Mouse (Mus musculus): ENCODE measurements around the gene Pip5k1b. TPM values are rescaled to one million over a fixed set of nuclear protein-coding genes. Genes with fewer than 3 reads are reported as not detected.
A peak's percentile ranks its signal among the peaks of the same experiment; 100 is the strongest.

The Pip5k1b gene
- total RNA-seq, 2 experiments from 2014 or later, result 28.9 to 29.9 TPM

DNA sequence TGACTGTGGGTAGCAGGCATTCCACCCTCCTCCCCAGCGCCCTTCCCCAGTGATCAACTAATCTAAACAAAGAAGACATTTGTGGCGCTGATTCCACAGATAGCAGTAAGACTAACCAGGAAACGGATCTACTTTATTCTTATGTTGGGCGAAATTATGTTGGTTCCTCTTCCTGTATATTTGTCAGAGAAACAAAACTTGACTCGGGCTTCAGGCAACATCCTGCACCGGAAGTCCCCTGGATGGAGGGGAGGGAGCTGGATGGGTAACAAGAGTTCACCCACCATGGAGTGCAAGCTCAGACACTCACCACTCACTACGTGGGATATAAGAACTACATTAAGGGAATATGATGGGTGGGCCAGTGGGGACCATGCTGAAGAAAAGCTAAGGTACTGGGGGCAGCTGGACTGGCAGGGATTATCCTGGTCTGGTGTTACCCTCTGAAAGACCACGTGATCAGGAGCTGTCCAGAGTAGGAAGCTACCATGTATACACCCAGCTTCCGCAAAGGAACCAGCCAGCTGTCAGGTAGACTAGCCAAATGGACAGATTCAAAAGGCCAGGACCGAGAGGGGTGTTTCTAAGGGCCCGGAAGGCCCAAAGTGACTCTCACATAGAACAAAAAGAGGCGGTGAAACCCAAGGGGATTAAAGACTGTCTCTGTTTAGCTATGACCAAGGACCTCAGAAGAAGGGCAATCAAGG is 219.1 kb downstream of the Pip5k1b start:
- intact Hi-C loops (cut with DNase I), result no loop called here
- H3K27ac ChIP-seq, result no peak overlapping the region
- H3K4me3 ChIP-seq, result no peak overlapping the region
- DNase-seq (ENCODE audit: extremely low spot score in 1 of 2, low spot score in 2 of 2), result no peak
- TF ChIP-seq CTCF (IDR thresholded peaks at IDR 0.05), result no peak

DNA sequence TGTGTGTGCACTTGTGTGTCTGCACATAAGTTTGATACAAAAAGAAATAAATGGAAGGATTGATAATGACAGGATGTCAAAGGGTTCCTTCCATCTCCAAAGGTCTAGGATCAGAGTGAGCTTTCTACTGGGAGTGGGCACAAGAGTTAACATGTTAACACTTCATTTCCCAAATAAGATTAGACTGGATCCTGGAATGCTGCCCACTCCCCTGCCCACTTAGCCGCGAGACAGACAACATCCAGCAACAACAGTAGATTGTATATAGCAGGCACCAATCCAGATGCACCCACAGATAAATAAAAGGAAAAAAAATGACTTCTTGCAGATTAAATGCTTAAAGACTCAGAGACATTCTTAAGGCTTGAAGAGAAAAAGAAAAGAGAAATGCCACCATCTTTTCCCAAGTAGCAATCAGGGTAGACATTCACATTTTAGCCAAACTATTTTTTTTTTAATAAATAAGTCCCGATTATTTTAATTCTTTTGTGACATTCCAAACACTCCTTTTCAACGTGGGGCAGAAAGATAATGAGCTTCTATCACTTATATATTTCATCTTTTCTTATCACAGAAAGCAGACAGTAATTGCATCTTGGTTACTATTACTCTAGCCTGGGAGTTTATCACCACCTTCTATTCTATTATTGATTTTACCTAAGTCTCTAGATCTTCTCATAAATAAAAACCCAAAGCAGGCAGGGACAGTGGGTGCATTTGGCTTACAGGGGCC is 219.9 kb downstream of the Pip5k1b start:
- H3K27ac ChIP-seq, result no peak overlapping the region
- no peak overlapping the region for H3K4me3 ChIP-seq
- intact Hi-C loops (cut with DNase I), result no loop called here
- no peak for TF ChIP-seq CTCF (IDR thresholded peaks at IDR 0.05)
- DNase-seq (ENCODE audit: extremely low spot score in 1 of 2, low spot score in 2 of 2), result no peak

DNA sequence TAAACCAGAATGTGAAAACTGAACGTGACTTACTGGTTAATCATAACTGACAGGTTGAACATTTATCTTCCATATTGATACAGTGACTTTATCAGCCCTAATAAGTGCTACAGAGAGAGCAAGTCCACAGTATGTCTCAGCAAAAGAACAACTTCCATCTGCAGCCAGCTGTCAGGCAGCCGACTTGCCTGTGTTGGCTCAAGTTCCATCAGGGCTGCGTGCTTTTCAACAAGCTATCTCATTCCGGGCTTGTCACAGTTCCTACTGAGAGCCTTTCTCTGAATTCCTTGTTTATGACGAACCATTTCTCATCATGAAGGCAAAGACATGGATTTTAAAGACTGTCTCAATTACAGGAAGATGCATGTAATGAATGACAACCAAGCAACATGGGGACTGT is 222.7 kb downstream of the Pip5k1b start:
- no peak for DNase-seq (ENCODE audit: extremely low spot score in 1 of 2, low spot score in 2 of 2)
- Histone ChIP-seq H3K27ac (no peak overlapping the region), H3K4me3 (no peak overlapping the region)
- intact Hi-C loops (cut with DNase I), result no loop called here
- TF ChIP-seq CTCF (IDR thresholded peaks at IDR 0.05), result no peak

DNA sequence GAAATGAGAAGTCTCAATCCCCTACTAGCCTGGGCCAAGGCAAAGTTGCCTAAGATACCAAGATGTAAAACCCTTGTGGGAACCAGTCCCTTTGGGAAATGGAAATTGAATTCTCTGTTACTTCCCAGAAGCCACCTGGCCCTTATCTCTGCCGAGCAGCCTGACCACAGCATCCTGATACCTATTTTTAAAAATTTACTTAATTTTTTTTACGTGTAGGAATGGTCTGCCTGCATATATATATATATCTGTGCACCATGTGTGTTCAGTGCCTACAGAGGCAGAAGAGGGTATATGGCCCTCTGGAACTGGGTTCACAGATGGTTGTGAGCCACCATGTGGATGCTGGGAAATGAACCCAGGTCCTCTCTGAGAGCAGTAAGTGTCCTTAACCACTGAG is 224.4 kb downstream of the Pip5k1b start:
- DNase-seq (ENCODE audit: extremely low spot score in 1 of 2, low spot score in 2 of 2), result no peak
- Histone ChIP-seq H3K27ac (no peak overlapping the region), H3K4me3 (no peak overlapping the region)
- intact Hi-C loops (cut with DNase I), result no loop called here
- no peak for TF ChIP-seq CTCF (IDR thresholded peaks at IDR 0.05)

DNA sequence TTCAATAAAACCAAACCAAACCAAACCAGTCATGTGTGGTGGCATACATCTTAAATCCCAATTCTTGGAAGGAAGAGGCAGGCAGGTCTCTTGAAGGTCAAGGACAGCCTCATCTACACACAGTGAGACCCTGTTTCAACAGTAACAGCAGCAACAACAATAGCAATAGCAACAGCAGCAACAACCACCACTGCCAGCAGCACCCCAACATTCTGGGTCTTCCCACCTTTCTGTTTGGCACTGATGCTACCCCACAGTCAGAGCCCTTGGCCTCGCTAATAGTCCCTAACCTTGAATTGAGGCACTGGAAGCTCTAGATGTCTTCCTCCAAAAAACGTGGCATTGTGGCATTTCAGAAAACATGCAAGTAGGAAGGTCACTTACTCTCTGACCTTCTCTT is 225.3 kb downstream of the Pip5k1b start:
- H3K27ac ChIP-seq, result no peak overlapping the region
- no peak for DNase-seq (ENCODE audit: extremely low spot score in 1 of 2, low spot score in 2 of 2)
- no peak for TF ChIP-seq CTCF (IDR thresholded peaks at IDR 0.05)
- H3K4me3 ChIP-seq, result no peak overlapping the region
- intact Hi-C loops (cut with DNase I), result no loop called here

DNA sequence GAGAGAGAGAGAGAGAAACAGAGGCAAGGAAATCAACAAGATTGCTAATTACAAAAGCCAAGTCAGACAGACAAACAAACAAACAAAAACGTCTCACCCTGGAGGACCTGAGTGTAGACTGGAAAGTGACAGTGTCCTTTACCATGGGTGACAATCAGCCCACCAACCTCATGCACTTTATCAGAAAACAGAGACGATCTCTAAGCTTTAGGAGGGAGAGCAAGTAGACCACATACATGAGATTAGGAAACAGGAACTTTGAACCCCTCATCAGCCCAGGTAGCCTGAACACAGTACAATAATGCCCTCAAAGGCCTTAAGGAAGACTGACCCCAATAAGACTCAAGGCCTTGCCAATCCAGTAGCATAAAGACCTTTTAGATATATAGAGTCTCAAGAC is 227.8 kb downstream of the Pip5k1b start:
- DNase-seq (ENCODE audit: extremely low spot score in 1 of 2, low spot score in 2 of 2), result no peak
- TF ChIP-seq CTCF (IDR thresholded peaks at IDR 0.05), result no peak
- Histone ChIP-seq H3K27ac (no peak overlapping the region), H3K4me3 (no peak overlapping the region)
- intact Hi-C loops (cut with DNase I), result no loop called here

DNA sequence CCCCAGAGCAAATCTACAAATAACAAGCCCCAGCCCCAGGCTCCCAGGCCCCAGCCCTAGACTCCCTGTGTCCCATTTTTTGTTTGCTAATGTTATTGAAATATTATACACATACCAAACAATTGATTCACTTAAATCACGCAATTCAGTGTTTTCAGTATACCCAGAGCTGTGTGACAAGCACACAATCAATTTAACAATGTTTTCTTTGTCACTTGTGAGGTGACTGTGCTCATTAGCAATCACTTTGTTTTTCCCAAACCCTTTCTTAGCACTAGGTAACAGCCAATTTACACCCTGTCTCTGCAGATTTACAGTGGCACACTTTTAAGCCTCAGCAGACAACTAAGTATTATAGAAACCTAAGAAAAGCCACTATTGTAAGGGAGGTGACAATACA is 228.7 kb downstream of the Pip5k1b start:
- TF ChIP-seq CTCF (IDR thresholded peaks at IDR 0.05), result no peak
- no peak for DNase-seq (ENCODE audit: extremely low spot score in 1 of 2, low spot score in 2 of 2)
- no peak overlapping the region for H3K4me3 ChIP-seq
- intact Hi-C loops (cut with DNase I), result loop anchor here (1.0 kb wide), 1 partner anchor 89 kb away; no protein-coding TSS in a partner anchor
- no peak overlapping the region for H3K27ac ChIP-seq

DNA sequence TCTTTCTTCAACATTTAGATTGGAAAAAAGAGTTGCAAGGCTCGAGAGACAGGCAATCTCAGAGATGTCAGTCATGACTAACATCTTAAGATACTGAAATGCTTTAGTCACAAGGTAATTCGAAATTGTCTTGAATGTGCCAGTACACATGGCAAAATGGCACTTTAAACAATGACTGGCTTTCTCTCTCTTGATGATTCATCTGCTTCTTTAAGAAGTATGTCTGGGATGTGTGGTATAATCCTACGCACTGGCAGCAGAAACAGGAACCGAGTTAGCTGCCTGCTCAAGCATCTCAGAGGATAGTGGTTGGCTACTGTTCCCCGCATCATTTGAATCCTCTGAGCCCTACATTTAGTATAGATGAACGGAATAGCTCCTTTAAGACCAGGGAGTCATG is 230.0 kb downstream of the Pip5k1b start:
- H3K4me3 ChIP-seq, result no peak overlapping the region
- TF ChIP-seq CTCF (IDR thresholded peaks at IDR 0.05), result no peak
- DNase-seq (ENCODE audit: extremely low spot score in 1 of 2, low spot score in 2 of 2), result no peak
- peak overlapping the region; percentile 44; the same call in 1 of the 2 replicates for H3K27ac ChIP-seq
- intact Hi-C loops (cut with DNase I), result loop anchor here (1.0 kb wide), 1 partner anchor 91 kb away; no protein-coding TSS in a partner anchor

DNA sequence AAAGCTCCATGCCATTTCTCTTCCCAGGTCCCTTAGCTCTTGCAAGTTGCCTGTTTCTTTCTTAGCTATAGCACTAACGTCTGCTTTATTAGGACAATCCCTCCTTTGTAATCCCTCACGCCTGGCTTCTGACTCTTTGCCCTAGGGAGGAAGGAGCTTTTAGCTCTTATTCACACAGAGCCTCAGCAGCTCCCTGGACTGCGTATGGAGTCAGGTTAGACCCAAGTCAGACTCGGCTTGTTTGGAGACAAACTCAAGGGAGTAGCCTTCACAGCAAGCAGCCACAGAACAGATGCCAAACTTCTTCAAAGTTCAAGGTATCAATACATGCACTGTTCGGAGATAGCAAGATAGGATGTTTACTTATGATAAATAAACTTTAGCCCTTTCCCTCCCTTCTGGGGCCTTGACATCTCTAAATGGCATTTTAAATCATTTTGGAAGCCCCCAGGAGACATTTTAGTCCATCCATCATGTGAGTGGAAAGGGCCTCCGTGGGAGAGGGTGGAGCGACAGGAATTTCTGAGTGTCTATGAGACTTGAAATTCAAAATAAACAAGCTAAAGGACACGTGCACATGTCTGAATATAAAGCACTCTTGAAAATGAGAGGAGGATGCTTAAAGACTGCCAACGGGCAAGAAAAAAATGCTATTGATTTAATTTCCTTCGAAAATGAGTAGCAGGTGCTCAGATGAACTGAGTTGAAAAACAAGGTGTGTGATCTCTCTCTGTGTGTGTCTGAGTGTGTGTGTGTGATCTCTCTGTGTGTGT is 231.6 kb downstream of the Pip5k1b start:
- no peak for TF ChIP-seq CTCF (IDR thresholded peaks at IDR 0.05)
- Histone ChIP-seq H3K4me3 (no peak overlapping the region), H3K27ac (no peak overlapping the region)
- intact Hi-C loops (cut with DNase I), result no loop called here
- DNase-seq (ENCODE audit: extremely low spot score in 1 of 2, low spot score in 2 of 2), result no peak

DNA sequence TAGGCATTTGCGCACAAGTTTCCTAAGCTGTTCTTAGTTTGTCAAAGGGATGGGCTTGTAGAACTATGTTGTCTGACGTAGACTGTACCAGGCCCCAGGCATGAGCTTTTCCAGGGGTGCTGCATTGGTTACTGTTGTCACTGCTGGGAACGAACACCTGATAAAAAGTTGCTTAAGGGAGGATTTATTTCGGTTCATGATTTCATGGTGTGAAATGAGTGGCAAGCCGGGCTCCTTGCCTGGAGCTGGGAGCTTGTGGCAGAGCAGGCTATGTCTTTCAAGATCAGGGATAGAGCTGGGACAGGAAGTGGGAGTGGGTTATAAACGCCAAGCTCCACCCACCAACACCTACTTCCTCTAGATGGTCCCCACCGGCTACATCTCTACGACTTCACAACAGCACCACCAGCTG is 233.8 kb downstream of the Pip5k1b start:
- Histone ChIP-seq H3K4me3 (no peak overlapping the region), H3K27ac (no peak overlapping the region)
- DNase-seq (ENCODE audit: extremely low spot score in 1 of 2, low spot score in 2 of 2), result no peak
- no peak for TF ChIP-seq CTCF (IDR thresholded peaks at IDR 0.05)
- intact Hi-C loops (cut with DNase I), result no loop called here

DNA sequence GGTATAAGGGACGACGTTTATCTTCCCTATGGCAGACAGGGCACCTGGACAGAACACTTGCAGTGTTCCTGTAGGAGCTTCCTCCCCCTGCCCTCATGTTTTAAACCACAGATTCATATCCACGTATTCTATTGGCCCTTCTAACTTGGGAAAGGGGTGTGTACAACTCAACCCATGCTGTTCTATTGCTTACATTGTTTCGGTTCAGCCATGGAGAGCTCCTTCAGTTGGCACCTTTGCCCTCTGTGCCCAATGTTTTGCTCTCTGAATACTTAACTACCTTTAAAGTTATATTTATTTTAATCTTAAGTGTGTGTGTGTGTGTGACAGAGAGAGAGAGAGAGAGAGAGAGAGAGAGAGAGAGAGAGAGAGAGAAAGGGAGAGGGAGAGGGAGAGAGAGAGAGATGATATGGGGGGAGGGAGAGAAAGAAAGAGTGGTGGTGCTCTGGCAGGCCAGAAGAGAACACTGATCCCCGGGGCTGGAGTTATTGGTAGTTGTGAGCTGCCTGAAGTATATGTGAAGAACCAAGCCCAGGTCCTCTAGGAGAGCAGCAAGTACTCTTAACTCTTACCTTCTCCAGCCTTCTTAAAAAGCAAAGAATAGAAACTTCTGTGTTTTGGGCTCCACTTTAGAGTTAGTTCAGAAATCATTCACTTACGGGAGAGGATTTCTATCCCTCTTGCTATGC is 234.3 kb downstream of the Pip5k1b start:
- DNase-seq (ENCODE audit: extremely low spot score in 1 of 2, low spot score in 2 of 2), result no peak
- no peak for TF ChIP-seq CTCF (IDR thresholded peaks at IDR 0.05)
- intact Hi-C loops (cut with DNase I), result no loop called here
- H3K27ac ChIP-seq, result no peak overlapping the region
- H3K4me3 ChIP-seq, result no peak overlapping the region
